Mouse (Mus musculus): ENCODE results near the gene Tyrobp.

DNA sequence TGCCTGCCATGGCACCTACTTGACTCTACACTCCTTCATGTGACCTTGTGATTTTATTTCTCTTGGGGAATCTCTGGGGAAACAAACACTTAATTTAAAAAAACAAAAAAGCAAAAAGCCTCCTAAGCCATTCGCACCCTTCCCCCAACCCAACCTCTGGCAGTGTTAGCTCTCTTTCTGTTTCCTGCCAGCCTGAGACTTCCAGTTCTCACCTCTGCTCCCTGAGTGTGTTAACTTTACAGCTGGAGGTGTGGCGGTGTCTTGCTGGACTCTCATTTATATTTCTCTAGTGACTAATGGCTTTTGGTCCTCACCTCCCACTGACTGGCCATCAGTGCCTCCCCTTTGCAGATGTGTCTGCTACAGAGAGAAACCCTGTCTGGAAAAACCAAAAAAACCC, 3.8 kb upstream of the Tyrobp start:
- TF ChIP-seq POLR2A (IDR thresholded peaks at IDR 0.05; ENCODE audit: low read depth, low read length) (no peak), CTCF (IDR thresholded peaks at IDR 0.05; ENCODE audit: borderline replicate concordance, insufficient read depth, low read length) (no peak)

Data from embryonic fibroblast, embryonic 13.5 days (primary cell).